Mouse (Mus musculus) right cerebral cortex, postnatal 10 days (tissue): ENCODE data around the gene Sarnp.
"Not testable (repeated sequence)": the region's sequence is repeated elsewhere in the genome, so short reads cannot be mapped to it uniquely, and the experiment has no call there.

ENCODE experiments used
- DNase-seq, 2 experiments: peaks; one replicate each; pipeline ENCODE4 v3.0.0; 2021; ENCODE audit warnings: low spot score in 2 of 2

Gene Sarnp

DNA sequence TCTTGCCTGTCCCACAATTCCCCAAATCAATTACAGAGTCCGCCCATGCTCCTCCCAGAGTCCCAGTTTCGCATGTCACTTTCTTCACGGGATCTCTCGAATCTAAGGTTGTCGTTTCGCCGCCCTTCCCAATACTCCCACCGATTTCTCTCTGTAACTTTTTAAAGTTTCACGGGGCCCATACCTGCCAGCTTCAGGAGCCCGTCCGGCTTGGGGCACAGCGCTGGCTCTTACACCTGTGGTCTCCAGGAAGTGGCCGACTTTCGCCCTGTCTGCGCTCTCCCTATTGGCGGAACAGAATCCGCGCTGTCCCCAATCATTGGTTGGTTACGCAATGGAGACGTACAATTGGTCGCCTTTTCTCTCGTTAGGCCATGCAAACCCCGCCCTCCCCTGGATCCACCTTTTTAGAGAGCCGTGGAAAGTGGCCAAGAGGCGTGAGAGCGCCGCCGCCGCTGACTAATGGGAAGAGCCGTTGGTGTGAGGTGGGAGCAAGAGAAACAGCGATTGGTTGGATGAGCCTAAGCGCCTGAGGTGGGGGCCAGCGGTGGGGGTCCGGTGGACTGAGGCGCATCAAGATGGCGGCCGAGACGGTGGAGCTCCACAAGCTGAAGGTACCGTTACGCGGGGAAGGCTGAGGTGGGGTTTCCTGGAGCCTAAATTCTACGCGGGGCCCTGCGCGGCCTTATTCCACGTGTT, 4.4 kb downstream of the Sarnp start, which contains the start of gene Ormdl2:
TSS of gene Ormdl2 (minus strand) at position 288 of the 699 bp plus-strand sequence.
- DNase-seq = peak; percentile 99

DNA sequence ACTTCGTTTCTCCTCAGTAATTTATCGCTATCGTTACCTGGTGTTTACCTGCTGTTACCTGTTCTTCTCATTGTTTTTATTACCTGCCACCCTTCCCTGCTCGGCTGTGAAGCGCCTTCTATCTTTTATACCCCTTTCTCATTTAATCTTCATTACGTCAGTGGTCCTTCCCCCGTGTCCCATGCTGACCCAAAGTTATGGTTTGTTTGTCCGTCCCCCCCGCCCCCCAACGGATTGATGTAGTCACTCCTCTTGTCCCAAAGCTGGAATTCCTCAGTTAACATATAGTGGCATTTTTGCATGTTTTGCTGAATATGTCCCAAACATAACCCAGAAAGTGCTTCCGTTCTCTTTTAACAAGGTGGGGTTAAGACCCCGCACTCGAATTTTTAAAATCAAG, 5.0 kb downstream of the Sarnp start:
- no peak for DNase-seq

DNA sequence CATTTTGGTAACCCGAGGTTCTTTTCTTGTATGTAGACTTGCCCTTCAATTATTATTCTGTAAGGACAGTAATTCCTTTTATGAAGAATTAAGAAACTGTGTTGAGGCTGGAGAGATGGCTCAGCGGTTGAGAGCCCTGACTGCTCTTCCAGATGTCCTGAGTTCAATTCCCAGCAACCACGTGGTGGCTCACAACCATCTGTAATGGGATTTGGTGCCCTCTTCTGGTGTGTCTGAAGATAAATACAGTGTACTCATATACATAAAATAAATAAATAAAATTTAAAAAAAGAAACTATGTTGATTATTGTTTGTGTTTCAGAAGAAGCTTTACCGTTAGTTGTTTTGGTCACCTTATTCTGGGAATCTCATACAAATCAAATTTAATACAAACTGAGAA, 6.0 kb downstream of the Sarnp start:
- DNase-seq = not testable (repeated sequence)

DNA sequence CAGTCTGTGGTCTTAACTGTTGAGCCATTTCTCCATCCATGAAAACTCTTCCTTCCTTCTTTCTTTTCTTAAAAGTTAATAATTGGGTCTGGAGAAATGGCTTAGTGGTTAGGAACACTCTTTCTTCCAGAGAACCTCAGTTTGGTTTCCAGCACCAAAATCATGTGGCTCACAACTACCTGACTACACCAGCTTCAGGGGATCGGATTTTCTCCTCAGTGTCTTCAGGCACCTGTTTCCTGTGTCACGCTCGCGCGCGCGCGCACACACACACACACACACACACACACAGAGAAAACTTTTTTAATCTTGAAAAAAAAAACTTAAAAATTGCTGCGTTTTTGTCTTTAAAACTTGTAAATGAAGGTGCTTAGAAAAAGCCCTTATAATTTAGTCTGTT, 6.7 kb downstream of the Sarnp start:
- no peak for DNase-seq

DNA sequence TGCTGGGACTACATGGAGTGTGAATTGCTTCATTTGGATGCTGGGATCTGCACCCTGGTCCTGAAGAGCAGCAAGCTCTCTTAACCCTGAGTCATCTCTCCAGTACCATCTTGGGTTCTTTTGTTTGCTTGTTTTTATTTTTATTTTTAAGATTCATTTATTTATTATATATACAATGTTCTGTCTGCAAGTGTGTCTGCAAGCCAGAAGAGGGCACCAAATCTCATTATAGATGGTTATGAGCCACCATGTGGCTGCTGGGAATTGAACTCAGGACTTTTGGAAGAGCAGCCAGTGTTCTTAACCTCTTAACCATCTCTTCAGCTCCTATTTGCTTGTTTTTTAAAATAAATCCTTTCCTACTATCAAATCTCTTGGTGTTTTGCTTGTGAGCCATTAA, 20.3 kb downstream of the Sarnp start:
- DNase-seq = no peak

DNA sequence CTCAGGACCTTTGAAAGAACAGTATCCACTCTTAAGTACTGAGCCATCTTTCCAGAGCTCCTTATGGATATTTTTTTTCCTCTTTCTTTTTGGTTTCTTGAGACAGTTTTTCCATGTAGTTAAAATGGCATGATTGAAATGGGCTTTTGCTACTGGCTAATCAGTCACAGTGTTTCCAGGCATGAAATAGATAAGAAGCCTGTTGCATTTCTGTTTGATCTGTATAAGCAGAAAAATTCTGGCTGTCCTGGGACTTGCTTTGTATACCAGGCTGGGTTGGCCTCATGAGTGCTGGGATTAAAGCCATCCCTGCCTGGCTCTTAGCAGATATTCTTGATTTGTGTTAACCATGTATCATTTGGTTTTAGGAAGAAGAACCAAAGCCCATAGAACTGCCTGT, 22.3 kb downstream of the Sarnp start:
- DNase-seq = no peak

DNA sequence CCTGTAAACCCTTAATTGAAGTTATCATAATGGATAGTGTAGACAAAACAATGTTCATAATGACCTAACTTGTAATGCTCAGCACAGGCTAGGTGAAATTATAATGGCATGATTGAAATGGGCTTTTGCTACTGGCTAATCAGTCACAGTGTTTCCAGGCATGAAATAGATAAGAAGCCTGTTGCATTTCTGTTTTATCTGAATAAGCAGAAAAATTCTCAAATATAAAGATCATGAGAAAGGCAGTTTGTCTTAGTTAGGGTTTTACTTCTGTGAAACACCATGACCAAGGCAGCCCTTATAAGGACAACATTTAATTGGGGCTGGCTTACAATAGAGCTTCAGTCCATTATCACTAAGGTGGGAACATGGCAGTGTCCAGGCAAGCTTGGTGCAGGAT, 23.5 kb downstream of the Sarnp start:
- no peak for DNase-seq

DNA sequence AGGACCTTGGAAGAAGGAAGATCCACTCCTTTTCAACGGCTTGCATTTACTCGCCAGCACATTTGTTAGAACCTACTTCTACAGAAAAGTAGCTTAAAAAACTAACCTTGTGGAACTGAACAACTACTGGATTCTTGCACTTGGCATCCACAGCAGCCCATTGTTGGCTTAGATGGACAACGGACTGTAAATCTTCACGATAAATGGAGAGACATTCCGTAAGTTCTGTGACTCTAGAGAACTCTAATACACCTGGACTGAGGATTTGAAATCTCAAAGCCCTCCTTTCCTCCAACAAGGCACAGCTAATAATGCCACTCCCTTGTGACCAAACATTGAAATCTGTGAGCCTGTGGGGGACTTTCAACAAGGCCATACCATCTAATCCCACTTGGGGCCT, 26.1 kb downstream of the Sarnp start:
- no peak for DNase-seq

DNA sequence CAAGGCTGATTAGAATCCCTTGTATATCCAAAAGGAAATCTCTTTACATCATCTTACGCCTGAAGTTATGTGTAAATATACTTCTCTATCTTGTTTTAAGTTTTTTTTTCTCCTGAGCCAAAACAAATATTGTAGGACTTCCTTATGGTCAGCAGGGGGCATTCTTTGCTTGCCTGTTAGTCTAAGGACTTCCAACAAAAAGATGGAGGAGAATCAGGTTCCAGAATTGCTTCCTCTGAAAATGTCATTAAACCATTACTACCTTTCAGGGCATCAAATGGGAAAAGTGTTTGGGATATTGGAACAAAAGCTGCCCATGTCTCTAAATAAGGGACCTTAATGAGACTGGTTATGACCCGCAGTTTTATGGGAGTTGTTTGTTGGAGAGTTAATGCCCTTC, 28.4 kb downstream of the Sarnp start:
- no peak for DNase-seq

DNA sequence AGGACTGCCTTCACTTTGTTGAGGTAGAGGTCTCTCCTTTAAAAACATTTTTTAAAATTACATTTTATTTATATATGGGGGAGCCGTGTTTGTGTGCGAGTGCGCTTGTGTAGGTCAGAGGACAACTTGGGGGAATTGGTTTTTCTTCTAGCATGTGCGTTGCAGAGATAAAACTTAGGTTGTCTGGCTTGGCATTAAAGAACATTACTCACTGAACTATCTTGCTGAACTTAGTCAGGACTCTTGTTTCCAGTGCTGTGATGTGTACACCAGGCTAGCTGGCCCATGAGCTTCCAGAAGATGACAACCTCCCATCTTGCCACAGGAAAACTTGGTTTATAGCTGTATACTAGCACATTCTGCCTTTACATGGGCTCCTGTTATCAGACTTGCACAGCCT, 29.5 kb downstream of the Sarnp start:
- DNase-seq = no peak

DNA sequence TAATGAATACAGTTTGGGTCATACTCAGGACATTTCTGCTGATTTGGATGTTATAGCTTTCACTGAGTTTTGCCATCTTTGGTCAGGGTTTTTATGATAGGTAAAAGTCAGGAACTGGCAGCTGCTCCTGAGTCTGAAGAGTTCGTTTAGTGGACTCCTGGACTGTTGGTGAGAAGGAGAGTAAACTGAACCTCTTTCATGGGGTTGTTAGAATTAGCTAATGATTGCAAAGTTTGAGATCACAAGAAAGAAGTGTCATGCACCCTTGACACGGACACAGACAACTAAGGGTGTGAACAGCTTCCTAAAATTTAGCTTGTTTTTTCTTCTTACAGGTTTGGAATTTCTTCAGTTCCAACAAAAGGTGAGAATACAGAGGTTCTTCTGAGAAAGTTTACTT, 31.3 kb downstream of the Sarnp start:
- no peak for DNase-seq

DNA sequence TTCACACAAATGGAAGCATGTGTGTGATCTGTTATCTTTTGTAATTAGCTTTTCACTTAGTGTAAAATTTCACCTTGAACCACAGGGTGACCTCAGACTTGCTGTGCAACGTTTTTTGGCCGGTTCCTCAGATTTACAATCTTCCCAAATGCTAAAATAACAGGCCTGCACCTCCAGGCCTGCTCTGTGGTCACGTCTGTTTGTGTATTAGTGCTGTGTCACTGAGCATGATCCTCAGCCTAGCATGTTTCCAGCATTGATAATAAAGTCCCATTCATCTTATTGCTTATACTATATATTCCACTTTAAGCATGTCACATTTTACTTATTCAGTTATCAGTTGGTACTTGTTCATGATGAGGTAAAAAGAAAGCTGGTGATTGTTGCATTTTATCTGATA, 33.2 kb downstream of the Sarnp start:
- no peak for DNase-seq

DNA sequence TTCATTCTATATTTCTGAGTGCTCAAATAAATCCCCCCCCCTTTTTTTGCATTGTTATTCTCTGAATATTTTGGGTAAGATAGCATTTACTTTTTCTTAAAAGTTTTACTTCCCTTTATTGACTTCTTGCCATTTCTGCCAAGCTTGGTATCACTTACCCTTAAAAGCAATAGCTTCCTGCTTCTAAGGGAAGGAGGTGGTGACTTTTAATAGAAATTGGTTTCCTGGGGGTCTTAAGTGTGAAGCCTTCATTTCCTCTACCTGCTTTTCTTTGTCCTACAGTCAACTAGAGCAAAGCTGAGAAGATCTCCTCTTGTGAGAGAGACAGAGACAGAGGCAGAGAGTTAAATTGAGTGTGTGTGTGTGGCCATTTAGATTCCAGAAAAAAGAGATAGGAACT, 44.0 kb downstream of the Sarnp start:
- no peak for DNase-seq

DNA sequence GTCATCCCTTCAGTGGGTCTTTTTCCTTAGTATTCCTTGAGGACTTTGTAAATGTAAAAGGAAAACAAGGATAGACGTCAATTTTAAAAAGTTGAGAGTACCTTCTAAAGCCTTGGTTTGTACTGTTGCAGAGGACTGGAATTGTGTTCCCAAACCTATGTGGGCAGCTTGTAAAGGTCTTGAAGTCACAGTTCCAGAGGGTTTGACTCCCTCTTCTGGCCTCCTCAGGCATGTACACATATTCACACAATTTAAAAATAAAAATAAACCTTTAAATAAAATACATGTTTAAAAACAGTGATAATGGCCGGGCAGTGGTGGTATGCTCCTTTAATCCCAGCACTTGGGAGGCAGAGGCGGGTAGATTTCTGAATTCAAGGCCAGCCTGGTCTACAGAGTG, 48.9 kb downstream of the Sarnp start:
- no peak for DNase-seq

DNA sequence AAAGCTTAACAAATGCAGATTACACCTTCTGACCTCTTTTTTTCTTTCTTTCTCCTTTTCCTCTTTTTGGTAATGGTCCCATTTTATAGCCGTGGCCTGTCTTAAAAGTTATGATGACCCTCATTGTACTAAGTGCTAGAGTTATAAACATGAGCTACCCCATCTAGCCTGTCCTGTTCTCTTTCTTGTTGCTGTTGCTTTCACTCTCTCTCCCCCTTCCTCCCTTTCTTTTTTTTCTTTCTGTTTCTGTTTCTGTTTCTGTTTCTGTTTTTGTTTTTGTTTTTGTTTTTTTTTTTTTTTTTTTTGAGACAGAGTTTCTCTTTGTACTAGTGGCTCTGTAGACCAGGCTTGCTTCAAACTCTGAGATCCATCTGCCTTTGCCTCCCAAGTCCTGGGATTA, 49.4 kb downstream of the Sarnp start:
- DNase-seq = no peak

DNA sequence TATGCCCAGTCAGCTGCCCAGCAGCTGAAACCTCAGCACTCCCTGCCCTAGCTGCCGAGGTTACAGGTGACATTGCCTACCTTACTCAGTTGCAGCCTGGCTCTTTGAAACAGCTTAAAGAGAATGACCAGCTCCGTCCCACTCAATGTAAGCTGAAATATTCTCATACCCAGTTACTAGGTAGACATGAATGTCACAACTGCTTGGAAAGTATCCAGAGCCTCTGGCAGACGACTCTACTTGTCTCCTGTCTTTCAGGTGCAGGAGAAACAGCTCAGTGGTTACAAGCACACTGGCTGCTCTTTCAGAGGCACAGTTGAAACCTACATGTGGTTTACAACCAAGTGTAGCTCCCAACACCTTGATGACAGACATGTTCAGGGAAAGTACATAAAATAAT, 53.2 kb downstream of the Sarnp start:
- no peak for DNase-seq

DNA sequence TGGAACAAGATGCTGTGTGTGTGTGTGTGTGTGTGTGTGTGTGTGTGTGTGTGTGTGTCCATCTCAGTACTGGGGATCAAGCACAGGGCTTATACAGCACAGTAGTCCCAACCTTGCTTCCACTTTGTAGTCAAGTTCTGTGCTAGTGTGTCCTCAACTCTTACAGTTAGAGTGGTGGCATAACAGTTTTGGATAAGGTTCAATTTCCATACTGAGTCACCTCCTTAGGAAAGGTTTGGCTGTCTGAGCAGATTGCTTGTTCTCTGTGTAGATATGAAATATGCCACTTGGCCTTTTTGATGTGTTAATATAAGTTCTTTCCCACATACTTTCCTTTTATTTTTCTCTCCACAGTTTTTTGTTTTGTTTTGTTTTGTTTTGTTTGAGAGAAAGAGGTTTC, 61.2 kb downstream of the Sarnp start:
- DNase-seq = no peak

DNA sequence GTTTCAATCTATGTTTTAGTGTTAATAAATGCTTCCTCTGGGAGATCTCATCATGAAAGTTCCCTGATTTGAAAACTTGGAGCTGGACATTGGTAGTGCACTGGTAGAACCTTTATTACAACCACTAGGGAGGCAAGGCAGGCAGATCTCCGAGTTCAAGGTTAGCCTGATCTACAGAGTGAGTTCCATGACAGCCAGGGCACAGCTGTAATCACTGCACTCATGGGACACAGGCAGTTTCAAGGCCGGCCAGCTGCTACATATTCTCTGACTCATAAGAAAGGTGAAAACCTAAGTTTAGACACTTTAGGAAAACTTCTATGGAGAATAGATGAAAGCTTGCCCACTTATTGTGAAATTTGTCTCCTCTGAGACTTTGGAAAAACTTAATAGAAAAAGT, 61.7 kb downstream of the Sarnp start:
- DNase-seq = no peak

DNA sequence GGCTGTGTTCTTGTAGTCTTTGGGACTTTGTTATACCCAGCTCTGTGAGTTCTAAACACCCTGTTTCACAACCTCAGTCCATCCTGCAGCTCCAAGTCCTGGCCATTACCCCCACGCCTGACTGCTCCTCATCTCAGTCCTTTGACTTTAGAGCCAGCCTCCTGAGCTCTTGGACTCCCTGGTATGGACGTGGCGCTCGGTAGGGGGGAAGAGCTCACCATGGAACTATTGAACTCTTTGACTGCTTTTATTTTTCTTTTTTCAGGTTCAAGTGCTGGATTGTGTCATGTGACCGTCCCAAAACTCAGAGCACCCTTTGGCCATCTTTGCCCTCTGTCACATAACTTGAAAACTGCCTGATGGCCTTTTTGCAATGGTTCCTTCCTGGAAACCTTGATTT, 64.9 kb downstream of the Sarnp start:
- DNase-seq = no peak

DNA sequence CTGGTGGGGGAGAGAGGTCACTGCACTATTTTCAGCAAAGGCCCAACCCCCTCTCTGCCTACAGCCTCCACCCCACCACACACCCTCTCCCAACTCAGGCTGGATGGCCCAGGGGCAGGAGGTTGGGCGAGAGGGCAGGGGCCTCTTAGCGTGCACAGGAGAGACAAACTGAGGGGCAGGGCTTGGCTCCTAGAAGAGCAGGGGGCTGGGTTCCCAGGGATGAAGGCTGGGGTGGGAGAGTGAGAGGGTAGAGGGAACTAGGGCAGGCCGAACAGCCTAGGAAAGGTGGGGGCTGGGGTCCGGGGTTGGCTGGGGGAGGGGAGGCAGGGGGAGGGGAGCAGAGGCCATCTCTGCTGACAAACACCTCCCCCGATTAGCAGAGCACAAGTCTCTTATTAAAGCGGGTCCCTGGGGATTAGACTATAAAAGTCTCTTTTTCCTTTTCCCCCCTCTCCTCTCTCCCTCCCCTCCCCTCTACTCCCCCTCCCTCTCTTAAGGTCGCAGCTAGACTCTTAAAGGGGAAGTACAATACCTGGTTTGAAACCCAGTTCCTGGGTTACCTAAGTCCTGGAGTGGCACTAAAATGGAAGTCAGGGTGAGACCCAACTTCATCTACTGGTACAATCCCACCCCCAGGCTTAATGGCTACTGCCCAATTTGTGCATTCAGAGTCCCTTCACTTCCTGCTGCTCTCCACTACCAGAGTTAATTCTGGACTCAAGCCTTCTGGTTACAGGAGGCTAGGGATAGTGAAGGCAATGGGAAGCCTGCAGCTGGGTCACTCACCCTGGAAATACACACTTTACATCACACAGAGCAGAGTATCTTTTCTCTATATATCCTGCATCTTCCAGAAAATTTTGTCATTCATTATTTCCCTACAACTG, 72.1 kb downstream of the Sarnp start:
- DNase-seq = no peak

DNA sequence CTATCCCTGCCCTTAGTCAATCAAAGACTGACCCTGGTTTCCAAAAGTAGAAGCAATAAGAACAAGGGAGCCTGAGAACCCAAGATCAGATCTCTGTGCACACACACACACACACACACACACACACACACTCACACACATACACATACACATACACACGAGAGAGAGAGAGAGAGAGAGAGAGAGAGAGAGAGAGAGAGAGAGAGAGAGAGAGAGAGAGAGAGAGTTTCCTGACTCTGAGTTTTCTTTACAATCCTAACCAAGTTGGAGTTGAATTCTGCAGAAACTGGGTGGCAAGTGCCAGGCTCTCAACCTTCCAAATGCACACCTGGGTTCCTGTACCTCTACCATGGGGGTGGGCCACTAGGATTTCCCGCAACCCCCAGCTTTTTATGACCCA, 72.7 kb downstream of the Sarnp start:
- no peak for DNase-seq

DNA sequence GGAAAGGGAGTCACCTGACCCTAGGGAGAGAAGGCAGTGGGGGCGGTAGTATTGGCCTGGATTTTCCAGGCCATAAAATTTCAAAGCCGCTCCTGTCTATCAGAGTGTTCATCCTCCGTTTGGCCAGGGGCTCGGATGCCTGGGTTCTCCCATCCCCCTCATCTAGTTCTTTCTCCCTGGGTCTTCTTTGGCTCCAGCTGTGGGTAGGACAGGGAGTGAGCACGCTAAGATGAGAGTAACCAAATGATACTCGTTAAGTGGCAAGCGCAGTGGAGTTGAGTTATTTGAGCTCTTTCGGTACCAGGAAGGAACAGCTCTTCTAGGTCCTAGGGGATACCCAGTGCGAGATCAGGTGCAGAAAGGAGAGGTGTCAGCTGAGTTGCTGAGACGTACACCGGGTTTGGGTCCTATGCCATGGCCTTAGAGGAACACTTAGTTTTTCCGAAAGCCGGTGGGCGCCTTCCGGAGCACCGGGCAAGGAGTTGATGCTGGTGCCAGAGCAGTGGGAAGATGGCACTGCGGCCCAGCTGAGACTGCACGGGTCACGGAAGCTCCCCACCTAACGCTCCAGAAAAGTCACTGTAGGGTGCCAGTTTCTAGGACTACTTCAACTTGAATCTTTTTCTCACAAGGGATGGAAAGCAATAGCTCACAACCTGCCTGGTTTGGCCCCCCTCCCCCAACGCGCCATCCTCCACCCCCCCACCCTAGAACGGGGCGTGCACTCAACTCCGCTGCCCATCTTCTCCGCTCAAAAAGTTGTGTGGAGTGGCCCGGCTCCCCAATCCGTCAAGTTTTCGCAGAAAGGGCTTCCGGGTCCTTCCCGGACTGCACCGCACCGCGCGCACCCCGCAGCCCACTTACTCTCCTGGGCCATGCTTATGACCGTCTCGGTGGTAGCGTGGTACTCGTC, 73.5 kb downstream of the Sarnp start:
- DNase-seq = peak in 1 of 2 experiments; percentile 35
